Comparison of ENCODE assay signal across 9 mouse cellular contexts in genomic region chr5:127522744-127523476, GRCm38 (mm10).
A peak's percentile ranks its signal among the peaks of the same experiment; 100 is the strongest.
DNase-seq lines count a peak whose midpoint lies in the region; ATAC-seq lines count a peak whose summit lies in the region.
"Had no signal": no experiment of that assay in that cellular context is flagged by ENCODE, and none has a peak within 500 bp of the region (broad histone marks: within the 10 kb centered on the region; RNA-seq: fewer than 3 reads in every experiment).

No protein-coding gene starts in this region.

- H3K4me1 ChIP-seq in kidney, embryonic 15.5 days = no peaks in the 10 kb centered on the region
- H3K4me1 ChIP-seq in stomach, embryonic 16.5 days (ENCODE audit: control insufficient read depth, insufficient read depth, low read length) = no peaks in the 10 kb centered on the region
- H3K4me1 ChIP-seq: hindbrain, embryonic 15.5 days had no signal

- H3K27me3 ChIP-seq in kidney, embryonic 15.5 days = no peaks in the 10 kb centered on the region
- no peaks in the 10 kb centered on the region for H3K27me3 ChIP-seq in stomach, embryonic 16.5 days (ENCODE audit: control insufficient read depth, insufficient read depth, low read length)
- H3K27me3 ChIP-seq: hindbrain, embryonic 15.5 days had no signal

- WGBS in kidney, embryonic 15.5 days = 62% methylated on average over 9 of the region's 9 CpGs
- whole genome bisulfite sequencing in stomach, embryonic 16.5 days = 59% methylated on average over 9 of the region's 9 CpGs

- H3K4me2 ChIP-seq in kidney, embryonic 15.5 days = no peak overlapping the region
- H3K4me2 ChIP-seq in stomach, embryonic 16.5 days (ENCODE audit: low read depth, low read length) = no peak overlapping the region
- H3K4me2 ChIP-seq: hindbrain, embryonic 15.5 days had no signal

- ATAC-seq in kidney, embryonic 15.5 days (replicated peaks; ENCODE audit: low FRiP score) = no peak
- ATAC-seq in stomach, embryonic 16.5 days (ENCODE audit: insufficient read depth, low FRiP score) = peak; percentile 21; the same call in 1 of the 2 replicates

- no peaks in the 10 kb centered on the region for H3K9me3 ChIP-seq in kidney, embryonic 15.5 days (replicated peaks)
- H3K9me3 ChIP-seq in stomach, embryonic 16.5 days (replicated peaks; ENCODE audit: control insufficient read depth, low read length) = no peaks in the 10 kb centered on the region
- H3K9me3 ChIP-seq: hindbrain, embryonic 15.5 days had no signal

- no peak overlapping the region for H3K27ac ChIP-seq in kidney, embryonic 15.5 days
- H3K27ac ChIP-seq in stomach, embryonic 16.5 days (ENCODE audit: low read length) = no peak overlapping the region
- H3K27ac ChIP-seq: hindbrain, embryonic 15.5 days had no signal

- no peak overlapping the region for H3K9ac ChIP-seq in kidney, embryonic 15.5 days
- H3K9ac ChIP-seq in stomach, embryonic 16.5 days (ENCODE audit: low read length) = no peak overlapping the region
- H3K9ac ChIP-seq: hindbrain, embryonic 15.5 days had no signal

- DNase-seq in kidney, adult 18-20 months = peak; percentile 3
- DNase-seq in thymus, postnatal 4 days = peak; percentile 11
- no peak for DNase-seq in thymus, adult 18-20 months
- DNase-seq in embryo, embryonic 11.5 days (ENCODE audit: low read depth, low spot score) = peak; percentile 7
- DNase-seq in gastrocnemius, postnatal 10 days = no peak
- DNase-seq in layer of hippocampus, adult 18-20 months (ENCODE audit: low spot score in 2 of 2) = no peak

- no peaks in the 10 kb centered on the region for H3K36me3 ChIP-seq in kidney, embryonic 15.5 days
- H3K36me3 ChIP-seq in stomach, embryonic 16.5 days (ENCODE audit: control insufficient read depth, insufficient read depth, low read length) = no peaks in the 10 kb centered on the region
- H3K36me3 ChIP-seq: hindbrain, embryonic 15.5 days had no signal

- H3K4me3 ChIP-seq in kidney, embryonic 15.5 days (replicated peaks) = no peak overlapping the region
- no peak overlapping the region for H3K4me3 ChIP-seq in stomach, embryonic 16.5 days (replicated peaks; ENCODE audit: low read length)
- H3K4me3 ChIP-seq: hindbrain, embryonic 15.5 days had no signal

Comparison
In these comparisons a context has a peak if more than half of its experiments do, and no peak if none do; other contexts are left out.
1. DNase-seq: peak in kidney, adult 18-20 months (single experiment), thymus, postnatal 4 days (single experiment) and embryo, embryonic 11.5 days (single experiment); none in thymus, adult 18-20 months (0 of 2), gastrocnemius, postnatal 10 days (single experiment) and layer of hippocampus, adult 18-20 months (0 of 2).